Mouse (Mus musculus) kidney, postnatal 25 days (tissue): ENCODE data around the gene Gm20820.
"Not testable (repeated sequence)": the region's sequence is repeated elsewhere in the genome, so short reads cannot be mapped to it uniquely, and the experiment has no call there.

Experiments
- DNase-seq, 2 experiments: peaks; one replicate each; pipeline ENCODE4 v3.0.0; 2021; ENCODE audit warnings: mixed read lengths in 2 of 2

Gm20820 gene

GRCm38 (mm10) chrY:86061472-86061871 lies at the start of gene Gm20820:
Gene Gm20820, plus strand, starts transcription at chrY:86061772.
- not testable (repeated sequence) for DNase-seq
